In the genomic region with DNA sequence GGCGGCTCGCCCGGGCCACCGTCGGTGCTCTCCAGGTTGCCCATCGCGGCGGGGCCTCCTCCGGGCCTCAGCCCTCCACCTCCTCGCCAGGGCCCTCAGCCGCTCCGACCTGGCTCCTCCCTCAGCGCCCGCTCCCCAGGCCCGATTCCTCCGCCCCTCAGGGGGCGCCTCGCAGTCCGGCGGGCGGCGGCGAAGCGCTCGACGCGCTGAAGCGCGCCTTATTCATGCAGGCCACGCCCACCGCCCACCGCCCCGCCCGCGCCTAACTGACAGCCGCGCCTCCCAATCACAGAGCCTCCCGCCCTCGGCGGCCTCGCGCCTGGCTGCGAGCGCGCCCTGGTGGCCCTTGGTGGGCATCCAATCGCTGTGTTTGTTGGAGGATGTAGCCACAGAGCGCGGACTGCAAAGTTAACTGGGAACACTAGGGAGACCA, we compare ENCODE assay signal across 8 mouse cellular contexts. TPM values are rescaled to one million over a fixed set of nuclear protein-coding genes. Genes with fewer than 3 reads are reported as not detected.
A peak's percentile ranks its signal among the peaks of the same experiment; 100 is the strongest.
DNase-seq lines count a peak whose midpoint lies in the region; ATAC-seq lines count a peak whose summit lies in the region.

A gene (minus strand): TSS at position 224 of the 433 bp plus-strand sequence.

- peak; percentile 94 to 99 for DNase-seq in adrenal gland, adult (ENCODE audit: inconsistent age in 2 of 2, low spot score in 1 of 2)
- peak; percentile 96 for DNase-seq in embryo, embryonic 10 days (ENCODE audit: low spot score)
- peak; percentile 100 for DNase-seq in gastrocnemius, postnatal 10 days
- DNase-seq in hindlimb bud, embryonic 11.5 days (ENCODE audit: extremely low spot score, low read depth, low spot score), result peak; percentile 91
- DNase-seq in left cerebral cortex, adult 8-10 months (ENCODE audit: low spot score in 2 of 2), result peak; percentile 83 to 98
- DNase-seq in right cerebral cortex, adult 18-20 months, result peak; percentile 93
- peak; percentile 98 for DNase-seq in urinary bladder, adult 2 months (ENCODE audit: low spot score)

- peak; percentile 100 for ATAC-seq in megakaryocyte, adult 5-6 weeks (ENCODE audit: poor library complexity, severe bottlenecking)

RNA-seq across cellular contexts. Expression of the gene that starts here (rescaled TPM):
- total RNA-seq in gastrocnemius, postnatal 10 days (2021), result 10 to 100 TPM; 17.6 to 26.2 TPM
- 10 to 100 TPM; 10.7 to 14.2 (median 12.7) TPM for total RNA-seq in left cerebral cortex, adult 8-10 months (2022)
- total RNA-seq in megakaryocyte, adult 5-6 weeks (2015), result 7.9 and 10.1 TPM in 2 replicates
- total RNA-seq in megakaryocyte, adult 5-6 weeks (2017), result 11.4 and 16.3 TPM in 2 replicates
- polyA plus RNA-seq in urinary bladder, adult 2 months (2012; rRNA removed), result 8.9 and 9.9 TPM in 2 replicates

Comparison
In these comparisons a context has a peak if more than half of its experiments do, and no peak if none do; other contexts are left out.
1. Peak in every context shown above with its lines: DNase-seq and ATAC-seq.